Mouse (Mus musculus): ENCODE data around the gene Smok2a. TPM values are rescaled to one million over a fixed set of nuclear protein-coding genes. Genes with fewer than 3 reads are reported as not detected.
"Not testable (repeated sequence)": the region's sequence is repeated elsewhere in the genome, so short reads cannot be mapped to it uniquely, and the experiment has no call there.

Gene Smok2a
- total and polyA plus RNA-seq, 2 experiments, result not detected

DNA sequence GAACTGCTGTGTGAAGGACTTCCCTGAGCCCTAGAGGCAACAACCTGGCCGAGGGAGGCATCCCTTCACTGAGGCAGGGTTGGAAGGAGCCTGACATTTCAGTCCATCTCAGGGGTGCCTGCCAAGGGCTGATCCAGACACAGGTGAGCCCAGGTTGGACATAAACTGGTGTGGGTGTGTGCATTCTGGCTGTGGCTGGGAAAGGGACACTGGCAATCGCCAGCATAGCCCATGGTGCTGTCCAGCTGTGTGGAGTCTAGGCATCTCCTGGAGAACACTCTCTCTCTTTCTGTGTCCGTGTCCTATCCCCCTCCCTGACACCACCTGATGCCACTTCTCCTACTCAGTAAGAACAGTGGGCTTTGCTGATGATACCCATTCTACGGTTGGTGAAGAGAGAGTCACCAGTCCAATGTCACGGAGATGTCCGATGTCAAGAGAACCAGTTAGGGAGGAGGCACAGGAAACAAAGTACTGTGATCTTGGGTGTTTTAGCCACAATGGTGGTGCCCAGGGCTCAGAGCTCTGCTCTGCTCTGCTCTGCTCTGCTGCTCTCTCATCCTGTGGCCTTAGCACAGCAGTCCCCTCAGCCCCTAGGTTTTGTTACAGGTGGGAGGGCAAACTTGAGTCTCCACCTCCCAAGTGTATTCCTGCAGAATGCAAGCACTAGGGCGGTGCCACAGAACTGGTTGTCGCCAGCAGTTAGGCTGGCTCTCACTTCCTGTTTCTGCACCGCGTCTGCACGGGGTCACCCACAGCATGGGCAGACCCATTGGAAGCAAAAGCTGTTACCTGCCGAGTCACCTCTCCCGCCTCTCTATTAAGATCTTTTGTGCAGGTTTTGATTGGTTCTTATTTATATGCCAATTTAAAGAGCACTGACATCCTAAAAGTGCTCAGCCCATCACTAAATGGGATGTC lies 20.1 kb downstream of the Smok2a start:
- not testable (repeated sequence) for H3K79me2 ChIP-seq (ENCODE audit: control insufficient read depth, insufficient read depth, low read length); H3K27me3 ChIP-seq (ENCODE audit: control insufficient read depth, insufficient read depth, low read length); H3K4me3 ChIP-seq (ENCODE audit: insufficient read depth, low read depth, low read length); H3K9ac ChIP-seq (ENCODE audit: low read depth, low read length); H3K36me3 ChIP-seq (ENCODE audit: control insufficient read depth, insufficient read depth, low read length); H3K4me1 ChIP-seq (ENCODE audit: control insufficient read depth, insufficient read depth, low read length); H3K27ac ChIP-seq (replicated peaks; ENCODE audit: insufficient read depth, low read depth, low read length); DNase-seq (ENCODE audit: extremely low read depth, low read depth, low spot score)
- WGBS, result 84% methylated on average over 7 of the region's 13 CpGs

DNA sequence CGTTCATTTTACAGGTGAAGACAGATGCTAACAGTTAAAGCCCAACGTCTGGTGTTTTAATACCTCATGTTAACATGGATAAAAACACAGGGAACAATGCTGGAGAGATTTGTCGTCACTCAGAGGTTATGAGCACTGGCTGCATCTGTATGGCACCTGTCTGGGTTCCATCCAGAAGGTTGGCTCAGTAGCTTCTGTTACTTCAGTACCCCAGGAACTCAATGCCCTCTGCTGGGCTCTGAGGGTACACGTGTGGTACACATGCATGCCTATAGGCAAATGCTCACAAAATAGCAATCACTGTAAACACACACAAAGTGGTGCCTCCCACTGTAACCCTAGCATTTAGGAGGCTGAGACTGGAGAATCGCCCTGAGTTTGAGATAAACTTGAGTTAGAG lies 33.8 kb downstream of the Smok2a start:
- H3K4me3 ChIP-seq (ENCODE audit: insufficient read depth, low read depth, low read length); H3K79me2 ChIP-seq (ENCODE audit: control insufficient read depth, insufficient read depth, low read length); DNase-seq (ENCODE audit: extremely low read depth, low read depth, low spot score); H3K27me3 ChIP-seq (ENCODE audit: control insufficient read depth, insufficient read depth, low read length); H3K27ac ChIP-seq (replicated peaks; ENCODE audit: insufficient read depth, low read depth, low read length); H3K36me3 ChIP-seq (ENCODE audit: control insufficient read depth, insufficient read depth, low read length); H3K9ac ChIP-seq (ENCODE audit: low read depth, low read length); H3K4me1 ChIP-seq (ENCODE audit: control insufficient read depth, insufficient read depth, low read length): not testable (repeated sequence)
- WGBS, result 40% methylated on average over 1 of the region's 5 CpGs

Other genes with a start within 250 kb of the Smok2a start
- gene Wtap, start 227.0 kb upstream of the Smok2a start, total RNA-seq (2014; rRNA removed), result 32.0 and 32.6 TPM in 2 replicates
- 7.8 and 7.9 TPM in 2 replicates for gene Wtap, start 227.0 kb upstream of the Smok2a start, polyA plus RNA-seq (2012; rRNA removed)
- gene Sod2, start 214.3 kb upstream of the Smok2a start, total RNA-seq (2014; rRNA removed), result 169 and 338 TPM in 2 replicates
- gene Sod2, start 214.3 kb upstream of the Smok2a start, polyA plus RNA-seq (2012; rRNA removed), result 593 and 597 TPM in 2 replicates
- gene Gpr31b, start 168.9 kb upstream of the Smok2a start, total RNA-seq (2014; rRNA removed), result not detected in 2 replicates
- not detected in 2 replicates for gene Gpr31b, start 168.9 kb upstream of the Smok2a start, polyA plus RNA-seq (2012; rRNA removed)
- gene Tcp10b, start 160.1 kb upstream of the Smok2a start, total RNA-seq (2014; rRNA removed), result 0.27 and 0.65 TPM in 2 replicates
- gene Tcp10b, start 160.1 kb upstream of the Smok2a start, polyA plus RNA-seq (2012; rRNA removed), result not detected in 2 replicates
- 0.09 and 0.13 TPM in 2 replicates for gene Unc93a, start 89.4 kb upstream of the Smok2a start, total RNA-seq (2014; rRNA removed)
- gene Unc93a, start 89.4 kb upstream of the Smok2a start, polyA plus RNA-seq (2012; rRNA removed), result 0.04 and 0.11 TPM in 2 replicates
- not detected in 2 replicates for gene Smok2b, start 9.1 kb downstream of the Smok2a start, total RNA-seq (2014; rRNA removed)
- gene Smok2b, start 9.1 kb downstream of the Smok2a start, polyA plus RNA-seq (2012; rRNA removed), result not detected in 2 replicates
- not detected in 2 replicates for gene Tcp10c, start 133.4 kb downstream of the Smok2a start, total RNA-seq (2014; rRNA removed)
- gene Tcp10c, start 133.4 kb downstream of the Smok2a start, polyA plus RNA-seq (2012; rRNA removed), result not detected in 2 replicates